Mouse (Mus musculus): Measurements from ENCODE around the gene Dph2. TPM values are rescaled to one million over a fixed set of nuclear protein-coding genes. Genes with fewer than 3 reads are reported as not detected.

Dph2 gene
- 24.7 and 27.2 TPM in 2 replicates for total RNA-seq (2012; rRNA removed)
- 10 to 100 TPM in 1 of 2 experiments, not detected in 1; 25.2 TPM for polyA plus RNA-seq (2012; ENCODE audit: insufficient read depth in 1 of 2, insufficient read length in 2 of 2, low read depth in 1 of 2, low replicate concordance in 2 of 2, missing spikeins in 1 of 2)

DNA sequence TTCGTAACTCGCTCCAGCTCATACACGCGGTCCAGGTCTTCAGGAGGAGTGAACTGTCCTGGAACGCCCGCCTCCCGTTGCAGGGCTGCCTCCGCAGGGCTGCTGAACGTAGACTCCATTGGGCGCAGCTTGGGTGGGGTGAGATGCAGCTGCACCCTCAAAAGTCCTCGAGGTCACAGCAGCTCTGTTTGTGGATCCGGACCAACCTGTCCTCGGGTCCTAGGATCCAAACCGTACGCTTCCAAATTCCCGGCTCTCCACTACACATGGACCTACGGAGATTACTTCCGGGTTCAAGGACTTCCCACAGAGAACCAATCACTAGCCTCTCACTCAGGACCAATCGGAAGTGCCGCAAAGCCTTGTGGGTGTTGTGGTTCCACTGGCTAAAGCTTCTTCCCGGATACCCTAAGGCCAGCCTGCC is at the start of gene Dph2:
Dph2 (minus strand) TSS at position 295 of the 424 bp plus-strand sequence.
- peaks cover 0 to 4% of the 10 kb centered on the region in 2 experiments; a peak in 2 of 4 replicates for H3K4me1 ChIP-seq (ENCODE audit: control insufficient read depth in 1 of 2, insufficient read depth in 2 of 2, low read length in 2 of 2)
- 0 out of 2 replicates have a peak within 1 kb of the TSS, but pooled peaks have one; percentile 17 for H3K27ac ChIP-seq (ENCODE audit: control insufficient read depth, low read depth, low read length)
- DNase-seq (ENCODE audit: low read depth, low spot score), result peak; percentile 95
- no peaks in the 10 kb centered on the region for H3K36me3 ChIP-seq (ENCODE audit: control insufficient read depth in 1 of 2, insufficient read depth in 2 of 2, low read length in 2 of 2)
- peak within 1 kb of the TSS; percentile 79 for H3K9ac ChIP-seq (ENCODE audit: control insufficient read depth, low read depth, low read length, poor library complexity, severe bottlenecking)
- H3K4me3 ChIP-seq (ENCODE audit: control insufficient read depth in 1 of 2, insufficient read depth in 1 of 2, low read depth in 2 of 2, low read length in 2 of 2), result peak within 1 kb of the TSS; percentile 88 to 91
- H3K9me3 ChIP-seq (replicated peaks; ENCODE audit: insufficient read depth, low read length), result no peaks in the 10 kb centered on the region
- H3K79me2 ChIP-seq (ENCODE audit: control insufficient read depth, insufficient read depth, low read length, poor library complexity), result peaks cover 13% of the 10 kb centered on the region
- peak; percentile 91 for TF ChIP-seq KAT2A (conservative IDR thresholded peaks at IDR 0.05; ENCODE audit: low read depth, low read length)
- peak; percentile 92 for TF ChIP-seq MYC (IDR thresholded peaks at IDR 0.05; ENCODE audit: low read depth, low read length)
- TF ChIP-seq NELFE (IDR thresholded peaks at IDR 0.05; ENCODE audit: low read depth, low read length), result peak; percentile 72
- no peak for TF ChIP-seq ZKSCAN1 (IDR thresholded peaks at IDR 0.05; ENCODE audit: low read depth, low read length)
- TF ChIP-seq TBP (IDR thresholded peaks at IDR 0.05; ENCODE audit: low read depth, low read length), result peak; percentile 59; the same call in 1 of the 2 replicates
- peak; percentile 98 for TF ChIP-seq SIN3A (IDR thresholded peaks at IDR 0.05; ENCODE audit: low read length)
- TF ChIP-seq BHLHE40 (IDR thresholded peaks at IDR 0.05; ENCODE audit: borderline replicate concordance, low read depth, low read length), result no peak
- peak; percentile 99 for TF ChIP-seq MXI1 (IDR thresholded peaks at IDR 0.05; ENCODE audit: low read depth, low read length)
- peak; percentile 98 for TF ChIP-seq HCFC1 (IDR thresholded peaks at IDR 0.05; ENCODE audit: low read depth, low read length)
- peak; percentile 85 for TF ChIP-seq MAX (IDR thresholded peaks at IDR 0.05; ENCODE audit: low read length)
- TF ChIP-seq POLR2A (IDR thresholded peaks at IDR 0.05; ENCODE audit: control insufficient read depth in 1 of 2, insufficient read depth in 1 of 2, low read depth in 1 of 2, low read length in 2 of 2, poor library complexity in 1 of 2), result peak; percentile 72 to 92; a peak in 3 of 4 replicates
- peak; percentile 96 for TF ChIP-seq ELF1 (IDR thresholded peaks at IDR 0.05; ENCODE audit: low read depth, low read length)
- no peak for TF ChIP-seq RCOR1 (IDR thresholded peaks at IDR 0.05; ENCODE audit: low read depth, low read length)
- no peaks in the 10 kb centered on the region for H3K27me3 ChIP-seq (ENCODE audit: control insufficient read depth in 1 of 2, insufficient read depth in 2 of 2, low read length in 2 of 2)

- H3K4me1 ChIP-seq (ENCODE audit: control insufficient read depth in 1 of 2, insufficient read depth in 2 of 2, low read length in 2 of 2), result no peaks in the 10 kb centered on the region
- no peak overlapping the region for H3K27ac ChIP-seq (ENCODE audit: control insufficient read depth, low read depth, low read length)
- H3K79me2 ChIP-seq (ENCODE audit: control insufficient read depth, insufficient read depth, low read length, poor library complexity), result no peaks in the 10 kb centered on the region
- H3K27me3 ChIP-seq (ENCODE audit: control insufficient read depth in 1 of 2, insufficient read depth in 2 of 2, low read length in 2 of 2), result no peaks in the 10 kb centered on the region
- H3K9me3 ChIP-seq (replicated peaks; ENCODE audit: insufficient read depth, low read length), result no peaks in the 10 kb centered on the region
- DNase-seq (ENCODE audit: low read depth, low spot score), result no peak
- TF ChIP-seq RAD21 (IDR thresholded peaks at IDR 0.05; ENCODE audit: low read depth, low read length) (peak; percentile 4), CTCF (IDR thresholded peaks at IDR 0.05 in 2 of 3, conservative IDR thresholded peaks at IDR 0.05 in 1 of 3; ENCODE audit: control insufficient read depth in 1 of 3, insufficient read depth in 1 of 3, low read depth in 2 of 3, low read length in 3 of 3, poor library complexity in 1 of 3, severe bottlenecking in 1 of 3) (no peak)
- no peaks in the 10 kb centered on the region for H3K36me3 ChIP-seq (ENCODE audit: control insufficient read depth in 1 of 2, insufficient read depth in 2 of 2, low read length in 2 of 2)
- no peak overlapping the region for H3K9ac ChIP-seq (ENCODE audit: control insufficient read depth, low read depth, low read length, poor library complexity, severe bottlenecking)
- no peak overlapping the region for H3K4me3 ChIP-seq (ENCODE audit: control insufficient read depth in 1 of 2, insufficient read depth in 1 of 2, low read depth in 2 of 2, low read length in 2 of 2)
These were observed 45.1 kb upstream of the Dph2 start for GRCm38 (mm10) chr4:117936964-117937363.

GRCm38 (mm10) chr4:117934081-117934480 is 42.2 kb upstream of the Dph2 start:
- no peak overlapping the region for H3K4me3 ChIP-seq (ENCODE audit: control insufficient read depth in 1 of 2, insufficient read depth in 1 of 2, low read depth in 2 of 2, low read length in 2 of 2)
- H3K27ac ChIP-seq (ENCODE audit: control insufficient read depth, low read depth, low read length), result no peak overlapping the region
- TF ChIP-seq ZKSCAN1 (IDR thresholded peaks at IDR 0.05; ENCODE audit: low read depth, low read length), result no peak
- TF ChIP-seq POLR2AphosphoS2 (IDR thresholded peaks at IDR 0.05; ENCODE audit: low read length), result no peak
- no peak for TF ChIP-seq CTCF (IDR thresholded peaks at IDR 0.05 in 2 of 3, conservative IDR thresholded peaks at IDR 0.05 in 1 of 3; ENCODE audit: control insufficient read depth in 1 of 3, insufficient read depth in 1 of 3, low read depth in 2 of 3, low read length in 3 of 3, poor library complexity in 1 of 3, severe bottlenecking in 1 of 3)
- TF ChIP-seq NRF1 (IDR thresholded peaks at IDR 0.05; ENCODE audit: insufficient read depth, low read depth, low read length, poor library complexity, severe bottlenecking), result no peak
- no peak for TF ChIP-seq KAT2A (conservative IDR thresholded peaks at IDR 0.05; ENCODE audit: low read depth, low read length)
- no peak for TF ChIP-seq JUND (IDR thresholded peaks at IDR 0.05; ENCODE audit: low read depth, low read length)
- no peak for TF ChIP-seq GATA1 (IDR thresholded peaks at IDR 0.05; ENCODE audit: low read depth, low read length)
- TF ChIP-seq ETS1 (IDR thresholded peaks at IDR 0.05; ENCODE audit: low read depth, low read length), result no peak
- TF ChIP-seq MAX (IDR thresholded peaks at IDR 0.05; ENCODE audit: low read length), result no peak
- TF ChIP-seq TBP (IDR thresholded peaks at IDR 0.05; ENCODE audit: low read depth, low read length), result no peak
- no peak for TF ChIP-seq POLR2A (IDR thresholded peaks at IDR 0.05; ENCODE audit: control insufficient read depth in 1 of 2, insufficient read depth in 1 of 2, low read depth in 1 of 2, low read length in 2 of 2, poor library complexity in 1 of 2)
- TF ChIP-seq ZMIZ1 (IDR thresholded peaks at IDR 0.05; ENCODE audit: low read depth, low read length), result no peak
- TF ChIP-seq CHD2 (IDR thresholded peaks at IDR 0.05; ENCODE audit: low read length), result no peak
- TF ChIP-seq ELF1 (IDR thresholded peaks at IDR 0.05; ENCODE audit: low read depth, low read length), result no peak
- no peak for TF ChIP-seq UBTF (IDR thresholded peaks at IDR 0.05; ENCODE audit: borderline replicate concordance, insufficient read depth, low read depth, low read length)
- no peak for TF ChIP-seq CHD1 (IDR thresholded peaks at IDR 0.05; ENCODE audit: low read depth, low read length)
- no peak for TF ChIP-seq MYC (IDR thresholded peaks at IDR 0.05; ENCODE audit: low read depth, low read length)

More at GRCm38 (mm10) chr4:117934081-117934480, 42.2 kb upstream of the Dph2 start:
- Histone ChIP-seq H3K36me3 (ENCODE audit: control insufficient read depth in 1 of 2, insufficient read depth in 2 of 2, low read length in 2 of 2) (peaks cover 0 to 2% of the 10 kb centered on the region in 2 experiments; a peak in 1 of 4 replicates), H3K79me2 (ENCODE audit: control insufficient read depth, insufficient read depth, low read length, poor library complexity) (no peaks in the 10 kb centered on the region), H3K4me1 (ENCODE audit: control insufficient read depth in 1 of 2, insufficient read depth in 2 of 2, low read length in 2 of 2) (peaks cover 0 to 3% of the 10 kb centered on the region in 2 experiments; a peak in 2 of 4 replicates), H3K27me3 (ENCODE audit: control insufficient read depth in 1 of 2, insufficient read depth in 2 of 2, low read length in 2 of 2) (no peaks in the 10 kb centered on the region), H3K9ac (ENCODE audit: control insufficient read depth, low read depth, low read length, poor library complexity, severe bottlenecking) (no peak overlapping the region), H3K9me3 (replicated peaks; ENCODE audit: insufficient read depth, low read length) (no peaks in the 10 kb centered on the region)
- DNase-seq (ENCODE audit: low read depth, low spot score), result no peak
